Mouse (Mus musculus): ENCODE measurements around the gene Nfam1. TPM values are rescaled to one million over a fixed set of nuclear protein-coding genes. Genes with fewer than 3 reads are reported as not detected.

Nfam1 gene
- total RNA-seq, 2 experiments from 2014 or later, result 2.5 to 4.2 TPM

GRCm38 (mm10) chr15:82996431-82996830 is 36.7 kb downstream of the Nfam1 start:
- no peak for DNase-seq (ENCODE audit: low spot score in 2 of 2)

DNA sequence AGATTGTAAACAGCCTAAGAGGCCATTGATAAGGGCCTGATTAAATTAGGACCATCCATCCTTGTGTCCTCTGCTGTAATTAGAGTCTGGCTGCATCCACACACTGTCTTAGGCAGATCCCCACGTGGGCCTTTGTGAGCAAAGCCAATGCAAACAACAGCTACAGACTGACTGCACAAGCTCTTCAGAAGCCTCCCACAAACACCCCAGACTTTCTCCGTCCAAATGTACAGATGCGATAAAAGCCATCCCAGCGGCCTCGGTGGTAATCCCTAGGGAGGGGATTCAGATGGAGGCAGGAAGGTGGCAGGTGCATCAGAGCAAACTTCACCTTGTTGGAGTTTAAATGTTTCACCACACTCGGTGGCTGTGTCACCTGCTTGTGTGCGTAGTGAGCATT is 37.9 kb downstream of the Nfam1 start:
- no peak for DNase-seq (ENCODE audit: low spot score in 2 of 2)

DNA sequence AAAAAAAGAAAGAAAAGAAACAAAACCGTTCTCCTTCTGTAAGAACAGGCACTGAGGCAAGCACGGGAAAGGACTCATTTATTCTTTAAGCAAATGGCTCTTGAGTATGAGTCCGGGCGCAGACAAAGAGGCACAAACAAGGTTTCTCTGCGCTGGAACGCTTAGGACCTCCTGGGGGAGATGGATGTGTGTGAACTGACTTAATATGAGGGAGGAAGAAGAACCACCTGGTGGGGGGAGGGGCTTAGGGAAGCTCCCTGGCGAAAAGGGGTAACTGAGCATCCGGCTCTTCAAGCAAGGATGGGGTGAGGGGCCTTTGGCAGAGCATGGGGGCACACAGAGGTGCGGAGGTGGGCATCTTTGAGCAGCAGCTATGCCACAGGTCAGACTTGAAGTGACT is 40.2 kb downstream of the Nfam1 start:
- no peak for DNase-seq (ENCODE audit: low spot score in 2 of 2)

DNA sequence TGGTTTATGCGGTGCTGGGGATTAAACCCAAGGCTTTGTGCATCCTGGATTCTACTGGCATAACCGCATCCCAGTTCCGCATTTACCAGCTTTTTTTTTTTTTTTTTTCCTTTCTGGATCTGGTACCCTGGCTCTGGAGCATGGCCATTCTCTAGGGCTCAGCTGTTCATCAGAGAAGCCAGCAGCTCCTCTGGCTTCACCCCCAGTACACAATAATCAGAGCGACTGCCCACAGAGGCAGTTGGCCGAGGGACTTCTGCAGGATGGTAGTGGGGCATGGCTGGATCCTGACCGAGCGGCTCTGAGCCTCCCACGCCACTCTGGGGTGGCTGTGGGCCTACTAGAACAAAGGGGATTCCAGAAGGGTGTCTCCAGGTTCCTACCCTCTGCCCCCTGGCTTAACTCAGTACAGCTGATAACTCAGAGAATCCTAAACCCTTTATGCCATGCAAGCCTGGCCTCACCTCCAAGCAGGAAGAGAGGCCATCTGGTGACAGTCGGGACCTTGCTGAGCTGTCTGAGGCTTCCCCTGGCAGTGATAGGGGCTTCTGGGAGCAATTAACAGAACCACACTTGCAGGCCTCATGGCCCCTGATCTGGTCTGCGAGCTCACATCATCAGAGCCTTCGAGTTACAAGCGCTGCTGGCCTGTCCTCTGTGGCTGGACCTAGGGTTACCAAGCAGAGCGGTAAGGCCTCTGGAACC is 40.9 kb downstream of the Nfam1 start:
- no peak for DNase-seq (ENCODE audit: low spot score in 2 of 2)

GRCm38 (mm10) chr15:82989190-82989704 is 43.9 kb downstream of the Nfam1 start:
- no peak for DNase-seq (ENCODE audit: low spot score in 2 of 2)

DNA sequence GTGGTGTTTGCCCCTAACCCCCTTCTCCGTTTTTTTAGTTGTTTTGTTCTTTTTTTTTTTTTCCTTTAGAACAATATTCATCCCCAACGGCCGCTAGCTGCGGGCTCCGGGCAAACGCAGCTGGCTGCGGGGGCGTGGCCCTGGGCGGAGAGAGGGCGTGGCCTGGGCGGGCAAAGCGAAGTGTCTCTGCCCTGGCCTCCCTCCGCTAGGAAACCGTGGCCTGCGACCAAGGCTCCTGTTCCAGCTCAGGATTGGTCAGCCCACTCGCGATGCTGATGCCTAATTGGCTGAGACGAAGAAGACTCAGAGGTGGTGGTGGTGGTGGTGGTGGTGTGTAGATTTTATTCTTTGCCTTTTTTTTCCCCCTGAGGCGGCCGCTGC is 45.4 kb downstream of the Nfam1 start, which contains the start of gene Tcf20:
TSS of gene Tcf20 (minus strand) at position 141 of the 381 bp plus-strand sequence.
- DNase-seq (ENCODE audit: low spot score in 2 of 2), result peak; percentile 89 to 97

DNA sequence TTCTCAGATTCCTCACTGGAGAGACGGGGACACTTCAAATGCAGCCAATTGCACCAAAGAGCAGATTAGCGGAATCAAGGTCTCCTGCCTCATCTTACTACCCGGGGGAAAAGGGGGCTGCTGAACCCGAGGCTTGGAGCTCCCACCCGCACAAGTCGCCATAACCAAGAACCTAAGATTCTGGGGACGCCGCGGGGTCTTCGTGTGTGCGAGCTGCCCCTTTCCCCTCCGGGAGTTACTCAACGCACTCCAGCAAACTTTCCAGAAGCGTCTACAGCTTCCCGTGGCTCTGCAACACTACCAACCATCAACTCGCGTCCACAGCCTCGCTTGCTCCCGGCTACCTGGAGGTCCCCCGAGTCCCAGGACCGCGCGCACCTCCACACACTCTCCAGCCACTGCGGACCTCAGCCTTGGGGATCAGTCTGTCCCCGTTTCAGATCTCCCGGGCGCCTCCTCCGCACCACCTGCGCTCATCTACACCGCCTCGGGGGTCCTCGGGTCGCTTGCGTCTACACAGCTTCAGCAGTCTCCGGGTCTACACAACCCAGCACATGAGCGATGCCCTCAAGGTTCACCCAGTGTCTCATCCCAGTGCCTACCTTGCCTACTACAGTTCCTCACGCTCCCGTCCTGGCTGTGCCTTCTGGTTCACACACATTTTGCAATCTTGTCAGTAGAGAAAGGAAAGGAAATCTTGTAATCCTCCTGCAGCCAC is 45.9 kb downstream of the Nfam1 start:
- DNase-seq (ENCODE audit: low spot score in 2 of 2), result no peak

GRCm38 (mm10) chr15:82984574-82984973 is 48.5 kb downstream of the Nfam1 start:
- DNase-seq (ENCODE audit: low spot score in 2 of 2), result no peak

DNA sequence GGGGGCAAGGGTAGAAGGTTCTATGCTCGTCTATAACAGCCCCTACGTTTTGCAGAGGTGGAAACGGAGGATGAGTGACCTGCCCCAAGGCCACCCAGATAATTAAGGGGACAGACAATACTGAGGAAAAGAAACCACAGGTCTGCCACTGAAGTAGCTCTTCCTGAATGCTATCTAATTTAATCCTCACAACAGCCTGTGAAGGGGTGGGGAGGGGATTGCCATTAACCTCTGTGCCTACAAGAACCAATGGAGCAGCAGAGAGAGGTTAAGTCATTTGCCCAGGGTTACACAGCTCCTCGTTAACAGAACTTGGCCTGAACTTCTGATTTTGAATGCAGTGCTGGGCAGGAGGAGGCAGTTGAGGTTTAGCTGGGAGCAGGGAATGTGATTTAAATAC is 49.0 kb downstream of the Nfam1 start:
- DNase-seq (ENCODE audit: low spot score in 2 of 2), result no peak

DNA sequence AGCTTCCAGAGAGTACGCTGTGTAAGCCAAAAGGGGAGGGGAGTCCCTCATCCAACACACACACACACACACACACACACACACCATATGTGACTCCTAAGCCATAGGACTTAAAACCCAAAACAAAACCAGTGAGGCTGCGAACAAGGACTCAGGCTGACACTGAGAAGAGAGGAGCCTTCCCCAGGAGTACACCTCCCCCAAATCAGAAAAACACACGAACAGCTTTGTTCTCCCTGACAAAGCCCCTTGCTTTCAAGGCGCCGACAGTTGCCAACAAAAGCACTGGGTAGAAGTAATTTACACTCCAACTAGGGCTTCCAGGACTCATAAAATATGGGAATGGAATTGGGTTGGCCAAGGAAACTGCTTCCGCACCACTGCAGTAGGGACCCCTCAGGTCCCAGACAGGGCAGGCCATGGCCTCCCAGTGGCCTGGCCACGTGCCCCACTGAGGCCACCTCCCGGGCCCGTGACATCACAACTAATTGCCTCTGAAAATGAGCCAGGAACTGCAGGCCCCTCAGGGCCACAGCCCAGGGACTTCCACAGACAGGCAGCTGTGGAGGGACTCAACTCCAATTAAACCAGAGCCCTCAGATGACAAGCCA is 49.6 kb downstream of the Nfam1 start:
- DNase-seq (ENCODE audit: low spot score in 2 of 2), result peak; percentile 38 to 67

DNA sequence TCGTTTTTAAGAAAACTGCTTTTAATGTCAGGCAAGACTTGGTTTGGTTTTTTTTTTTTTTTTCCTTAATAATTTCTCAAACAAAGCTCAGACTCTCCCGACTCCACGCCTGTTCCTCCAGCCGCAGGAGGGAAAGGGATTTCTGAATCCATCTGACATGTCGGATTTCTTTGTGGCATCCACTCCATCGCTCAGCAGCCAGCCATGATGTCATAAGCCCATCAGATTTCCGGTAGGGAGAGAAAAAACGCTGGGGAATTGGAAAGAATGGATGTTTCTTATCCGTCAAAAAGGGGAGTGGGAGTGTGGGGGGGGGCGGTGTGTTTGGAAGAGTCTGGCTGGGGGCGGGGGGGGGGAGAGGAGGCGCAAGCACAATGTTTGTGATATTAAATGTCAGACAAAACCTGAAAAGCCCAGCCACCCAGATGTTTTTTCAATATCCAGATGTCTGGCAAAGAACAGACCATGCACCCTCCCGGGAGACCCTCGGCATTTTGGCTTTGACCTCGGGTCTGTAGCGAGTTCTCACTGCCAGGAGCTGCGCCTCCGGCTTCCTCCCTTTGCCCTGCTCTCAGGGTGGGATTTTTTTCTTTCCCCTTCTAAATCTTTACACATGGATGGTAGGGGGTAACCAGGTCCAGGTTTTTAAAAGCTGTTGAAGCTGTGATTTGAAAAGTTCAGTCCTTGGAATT is 50.2 kb downstream of the Nfam1 start:
- DNase-seq (ENCODE audit: low spot score in 2 of 2), result peak; percentile 66 to 85

DNA sequence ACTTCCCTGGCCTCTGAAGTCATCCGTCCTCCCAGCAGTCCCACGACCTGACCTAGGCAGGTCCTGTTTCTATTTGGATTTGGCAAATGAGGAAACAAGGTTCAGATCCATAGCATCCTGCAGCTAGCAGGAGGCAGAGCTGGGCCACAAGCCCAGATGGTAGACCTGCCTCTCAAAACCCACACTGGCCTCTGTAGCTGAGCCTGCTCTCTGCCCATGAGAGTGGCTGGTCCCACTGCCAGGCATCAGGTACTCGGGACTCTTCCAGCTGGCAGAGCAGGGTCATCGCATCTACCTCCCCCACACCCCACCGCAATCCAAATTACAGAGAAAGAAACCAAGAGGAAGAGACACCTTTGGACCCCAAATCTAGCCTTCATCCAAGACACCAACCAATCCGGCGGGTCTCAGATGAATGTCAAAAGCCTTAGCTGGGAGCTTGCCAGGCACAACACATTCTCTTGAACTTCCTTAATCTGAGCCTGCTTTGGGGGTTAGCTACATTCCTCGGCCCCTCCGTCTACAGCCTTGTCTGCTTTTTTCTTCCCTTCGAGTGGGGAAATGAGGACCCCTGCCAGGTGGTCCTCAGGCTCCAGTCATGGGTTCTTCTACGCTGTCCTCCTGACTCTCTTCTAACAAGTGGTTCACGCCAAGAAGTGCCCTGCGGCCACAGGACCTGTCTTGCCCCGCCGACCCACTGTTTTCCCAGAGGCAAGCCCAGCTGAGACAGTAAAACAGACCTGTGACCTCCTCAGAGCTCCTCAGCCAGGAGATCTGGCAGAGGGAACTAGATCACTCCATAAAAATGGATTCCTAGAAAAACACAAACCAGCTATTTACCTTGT is 51.2 kb downstream of the Nfam1 start:
- no peak for DNase-seq (ENCODE audit: low spot score in 2 of 2)

DNA sequence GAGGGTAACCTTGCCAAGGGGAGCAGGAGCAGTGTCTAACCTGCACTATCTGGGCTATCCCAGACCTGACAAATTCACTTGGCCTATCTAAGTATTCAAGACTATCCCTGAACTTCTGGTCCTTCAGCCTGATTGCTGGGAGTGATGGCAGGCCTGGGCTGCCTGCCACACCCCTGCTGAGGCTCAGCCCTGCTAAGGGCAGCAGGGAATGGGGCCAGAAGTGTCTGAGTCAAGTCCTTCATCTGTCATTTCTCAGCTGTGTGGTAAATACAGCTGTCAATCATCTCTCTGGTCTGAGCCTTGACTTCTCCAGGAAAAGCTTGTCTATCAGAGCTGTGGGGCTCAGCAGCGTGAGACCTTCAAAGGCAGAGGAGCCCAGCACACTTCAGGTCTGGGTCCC is 53.6 kb downstream of the Nfam1 start:
- no peak for DNase-seq (ENCODE audit: low spot score in 2 of 2)

DNA sequence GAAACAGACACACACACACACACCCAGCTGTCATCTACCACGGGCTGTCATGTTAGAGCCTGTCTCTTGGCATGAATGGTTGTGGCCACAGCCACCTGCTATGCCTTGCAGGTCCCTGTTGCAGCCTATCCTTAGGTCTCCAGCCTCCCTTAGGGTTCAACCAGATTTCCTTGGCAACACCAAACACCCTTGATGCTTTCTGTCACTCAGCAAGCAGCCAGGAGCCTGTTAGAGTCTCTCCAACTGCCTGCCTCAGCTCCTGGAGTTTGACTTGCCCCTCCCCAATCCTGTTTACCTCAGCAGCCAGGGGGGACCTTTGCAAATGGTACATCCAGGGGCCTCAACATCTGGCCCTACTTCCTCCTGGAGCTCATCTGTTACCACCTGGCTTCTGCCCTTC is 58.6 kb downstream of the Nfam1 start:
- no peak for DNase-seq (ENCODE audit: low spot score in 2 of 2)

GRCm38 (mm10) chr15:82969206-82969721 is 63.8 kb downstream of the Nfam1 start:
- no peak for DNase-seq (ENCODE audit: low spot score in 2 of 2)

GRCm38 (mm10) chr15:82968449-82968848 is 64.7 kb downstream of the Nfam1 start:
- peak in 1 of 2 experiments; percentile 52 for DNase-seq (ENCODE audit: low spot score in 2 of 2)

GRCm38 (mm10) chr15:82967947-82968346 is 65.2 kb downstream of the Nfam1 start:
- DNase-seq (ENCODE audit: low spot score in 2 of 2), result no peak

DNA sequence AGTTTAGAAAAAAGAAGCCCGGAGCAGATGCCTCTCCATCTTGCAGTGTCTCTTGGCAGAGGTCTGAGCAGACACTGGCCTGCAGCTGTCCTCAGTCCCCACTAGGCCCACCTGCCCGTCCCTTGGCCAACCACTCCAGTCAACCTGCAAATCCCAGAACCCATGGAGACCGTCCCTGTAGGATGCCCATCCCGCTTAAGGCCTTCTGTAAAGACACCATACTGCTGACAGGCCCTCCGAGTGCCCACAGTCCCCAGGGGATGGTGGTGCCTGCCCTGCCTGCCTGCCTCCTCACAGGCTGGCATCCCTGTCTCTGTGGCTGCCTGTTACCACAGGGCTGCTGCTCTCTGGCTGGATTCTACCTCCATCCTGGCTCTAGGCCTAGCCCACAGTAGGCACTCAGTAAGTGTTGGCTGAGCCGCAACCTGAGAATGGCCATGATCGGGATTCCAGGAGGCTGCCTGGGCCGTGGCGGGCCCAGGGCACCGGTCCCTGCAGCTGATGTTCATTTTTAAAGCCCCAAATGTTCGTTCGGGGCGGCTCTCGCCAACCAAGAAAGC is 68.8 kb downstream of the Nfam1 start:
- DNase-seq (ENCODE audit: low spot score in 2 of 2), result no peak

GRCm38 (mm10) chr15:82963556-82964156 is 69.5 kb downstream of the Nfam1 start:
- no peak for DNase-seq (ENCODE audit: low spot score in 2 of 2)

- DNase-seq (ENCODE audit: low spot score in 2 of 2), result no peak
These were observed 70.0 kb downstream of the Nfam1 start for GRCm38 (mm10) chr15:82963090-82963489.

All from gastrocnemius, postnatal 4 days (tissue).